Mouse (Mus musculus) CH12.LX (cell line): ENCODE data around the gene Styxl1. TPM values are rescaled to one million over a fixed set of nuclear protein-coding genes. Genes with fewer than 3 reads are reported as not detected.

ENCODE experiments used
- DNase-seq: peaks from one replicate; pipeline ENCODE4 v3.0.0-alpha.2; 2013; ENCODE audit errors: extremely low read depth
- H3K27ac ChIP-seq: 2 replicates; pipeline ENCODE4 v1.5.1; 2012; ENCODE audit warnings: low read depth, mild to moderate bottlenecking, control low read depth, moderate library complexity; ENCODE audit not compliant: insufficient read depth
- H3K27me3 ChIP-seq: replicated peaks from 2 replicates; pipeline ENCODE3; 2012; ENCODE audit warnings: inconsistent platforms
- H3K36me3 ChIP-seq, 2 experiments: replicated peaks in 1 of 2; 2 replicates each; pipeline versions ENCODE3 to v1.6.1; 2012; ENCODE audit warnings: inconsistent platforms in 1 of 2, low read length in 1 of 2, mild to moderate bottlenecking in 1 of 2, mixed read lengths in 1 of 2, moderate library complexity in 1 of 2; ENCODE audit not compliant: control insufficient read depth in 1 of 2, insufficient read depth in 1 of 2
- H3K4me1 ChIP-seq, 2 experiments: 2 replicates each; pipeline ENCODE4 v1.6.1; 2012; ENCODE audit warnings: inconsistent platforms in 1 of 2, moderate library complexity in 1 of 2; ENCODE audit not compliant: insufficient read depth in 2 of 2, control insufficient read depth in 1 of 2
- H3K4me2 ChIP-seq: 2 replicates; pipeline ENCODE4 v1.6.1; 2012; ENCODE audit warnings: low read depth, mild to moderate bottlenecking, control low read depth; ENCODE audit not compliant: poor library complexity, insufficient read depth, severe bottlenecking
- H3K4me3 ChIP-seq, 3 experiments: fragments of 150-350 bp in 1 of 3; sonication (generic) in 1 of 3; replicated peaks in 1 of 3; 2 replicates each; pipeline versions ENCODE3 to v1.5.1; 2011 to 2012; ENCODE audit warnings: low read depth in 2 of 3, low read length in 2 of 3, mild to moderate bottlenecking in 2 of 3, moderate library complexity in 2 of 3, control low read depth in 1 of 3, improper control_type of control experiment in 1 of 3, inconsistent platforms in 1 of 3, mixed read lengths in 1 of 3; ENCODE audit not compliant: poor library complexity in 1 of 3
- H3K79me2 ChIP-seq: replicated peaks from 2 replicates; pipeline ENCODE4 v1.6.1; 2012; ENCODE audit warnings: mild to moderate bottlenecking, moderate library complexity; ENCODE audit not compliant: control insufficient read depth, poor library complexity, insufficient read depth, severe bottlenecking; ENCODE audit errors: extremely low read depth
- H3K9ac ChIP-seq: 2 replicates; pipeline ENCODE4 v1.6.1; 2012; ENCODE audit warnings: low read depth, mild to moderate bottlenecking, control low read depth, moderate library complexity; ENCODE audit not compliant: insufficient read depth
- H3K9me3 ChIP-seq: replicated peaks from 2 replicates; pipeline ENCODE3; 2012; ENCODE audit warnings: low read length, inconsistent platforms, mixed read lengths
- BHLHE40 ChIP-seq: IDR thresholded peaks from 2 replicates; pipeline ENCODE4 v1.6.1; 2011; ENCODE audit warnings: mild to moderate bottlenecking, low read depth, low read length, improper control_type of control experiment
- CHD1 ChIP-seq: IDR thresholded peaks from 2 replicates; pipeline ENCODE4 v1.6.1; 2012; ENCODE audit warnings: low read depth, low read length, improper control_type of control experiment, inconsistent platforms
- CHD2 ChIP-seq: IDR thresholded peaks from 2 replicates; pipeline ENCODE4 v1.6.1; 2011; ENCODE audit warnings: low read length, improper control_type of control experiment
- E2F4 ChIP-seq: IDR thresholded peaks from 2 replicates; pipeline ENCODE4 v1.6.1; 2011; ENCODE audit warnings: low read depth, low read length, improper control_type of control experiment; ENCODE audit not compliant: insufficient replicate concordance
- ETS1 ChIP-seq: conservative IDR thresholded peaks from 2 replicates; pipeline ENCODE4 v1.6.1; 2012; ENCODE audit warnings: low read depth, mild to moderate bottlenecking, inconsistent platforms, low read length, improper control_type of control experiment, moderate library complexity
- JUN ChIP-seq: IDR thresholded peaks from 2 replicates; pipeline ENCODE4 v1.6.1; 2011; ENCODE audit warnings: low read depth, mild to moderate bottlenecking, low read length, improper control_type of control experiment, moderate library complexity; ENCODE audit not compliant: insufficient read depth
- JUND ChIP-seq: conservative IDR thresholded peaks from 2 replicates; pipeline ENCODE4 v1.6.1; 2011; ENCODE audit warnings: low read depth, low read length, improper control_type of control experiment
- KAT2A ChIP-seq: IDR thresholded peaks from 2 replicates; pipeline ENCODE4 v1.6.1; 2012; ENCODE audit warnings: low read length, improper control_type of control experiment, inconsistent platforms; ENCODE audit not compliant: insufficient replicate concordance
- MAFK ChIP-seq: IDR thresholded peaks from 2 replicates; pipeline ENCODE4 v1.6.1; 2011; ENCODE audit warnings: low read length, improper control_type of control experiment; ENCODE audit not compliant: insufficient replicate concordance
- MAX ChIP-seq: IDR thresholded peaks from 2 replicates; pipeline ENCODE4 v1.6.1; 2011; ENCODE audit warnings: low read length, improper control_type of control experiment
- MAZ ChIP-seq: IDR thresholded peaks from 2 replicates; pipeline ENCODE4 v1.6.1; 2012; ENCODE audit warnings: low read depth, mild to moderate bottlenecking, inconsistent platforms, low read length, improper control_type of control experiment, moderate library complexity
- MEF2A ChIP-seq: IDR thresholded peaks from 2 replicates; pipeline ENCODE4 v1.6.1; 2014; ENCODE audit warnings: low read depth, mild to moderate bottlenecking, inconsistent platforms, low read length, improper control_type of control experiment, borderline replicate concordance
- MXI1 ChIP-seq: IDR thresholded peaks from 2 replicates; pipeline ENCODE4 v1.6.1; 2011; ENCODE audit warnings: mild to moderate bottlenecking, low read depth, low read length, improper control_type of control experiment
- NELFE ChIP-seq: IDR thresholded peaks from 2 replicates; pipeline ENCODE4 v1.6.1; 2011; ENCODE audit warnings: low read depth, low read length, improper control_type of control experiment
- NRF1 ChIP-seq: IDR thresholded peaks from 2 replicates; pipeline ENCODE4 v1.6.1; 2014; ENCODE audit warnings: low read depth, mild to moderate bottlenecking, inconsistent platforms, low read length, improper control_type of control experiment, moderate library complexity
- PAX5 ChIP-seq: IDR thresholded peaks from 2 replicates; pipeline ENCODE4 v1.6.1; 2012; ENCODE audit warnings: low read length, inconsistent platforms, mixed read lengths
- RAD21 ChIP-seq: IDR thresholded peaks from 2 replicates; pipeline ENCODE4 v1.6.1; 2011; ENCODE audit warnings: low read depth, mild to moderate bottlenecking, low read length, improper control_type of control experiment, moderate library complexity
- RCOR1 ChIP-seq: conservative IDR thresholded peaks from 2 replicates; pipeline ENCODE4 v1.6.1; 2012; ENCODE audit warnings: low read depth, mild to moderate bottlenecking, inconsistent platforms, low read length, improper control_type of control experiment
- SMC3 ChIP-seq: IDR thresholded peaks from 2 replicates; pipeline ENCODE4 v1.6.1; 2011; ENCODE audit warnings: low read depth, low read length, improper control_type of control experiment
- TBP ChIP-seq: conservative IDR thresholded peaks from 2 replicates; pipeline ENCODE4 v1.6.1; 2011; ENCODE audit warnings: low read depth, low read length, improper control_type of control experiment
- TCF12 ChIP-seq: IDR thresholded peaks from 2 replicates; pipeline ENCODE4 v1.6.1; 2014; ENCODE audit warnings: low read depth, mild to moderate bottlenecking, inconsistent platforms, low read length, improper control_type of control experiment
- UBTF ChIP-seq: IDR thresholded peaks from 2 replicates; pipeline ENCODE4 v1.6.1; 2012; ENCODE audit warnings: low read depth, mild to moderate bottlenecking, inconsistent platforms, low read length, improper control_type of control experiment, moderate library complexity
- ZC3H11A ChIP-seq: IDR thresholded peaks from 2 replicates; pipeline ENCODE4 v1.6.1; 2012; ENCODE audit warnings: low read depth, mild to moderate bottlenecking, inconsistent platforms, low read length, improper control_type of control experiment
- ZKSCAN1 ChIP-seq: IDR thresholded peaks from 2 replicates; pipeline ENCODE4 v1.6.1; 2012; ENCODE audit warnings: low read depth, inconsistent platforms, low read length, improper control_type of control experiment, borderline replicate concordance
- dilution Hi-C: fragments of 300-500 bp; cut with MboI; formaldehyde crosslinking; loops from 2 replicates; pipeline ENCODE4 v1.14.3; 2020; ENCODE audit warnings: low sequenced_read_pairs; ENCODE audit not compliant: extremely low pct_unique_long_range_greater_than_20kb, extremely low pct_ligation_motif_present
- in situ Hi-C: fragments of 300-500 bp; cut with MboI; formaldehyde crosslinking; loops from 3 replicates; pipeline ENCODE4 v1.14.3; 2019; ENCODE audit warnings: low sequenced_read_pairs, low pct_ligation_motif_present, low pct_unique_long_range_greater_than_20kb, mixed read lengths
- polyA plus RNA-seq: library from polyadenylated mRNA; unstranded; fragments of >175 nt; gene quantifications from 2 replicates; pipeline ENCODE4 v1.2.1, GENCODE M21; 2012; ENCODE audit warnings: low read depth; ENCODE audit not compliant: insufficient read length
- total RNA-seq, 2 experiments: library from RNA; depleted of rRNA; stranded (reverse); fragments of 300-350 nt in 1 of 2; fragments of >200 nt in 1 of 2; gene quantifications; 2 replicates each; pipeline ENCODE4 v1.2.3; 2012 to 2014

The Styxl1 gene
- total and polyA plus RNA-seq, 3 experiments: not detected

DNA sequence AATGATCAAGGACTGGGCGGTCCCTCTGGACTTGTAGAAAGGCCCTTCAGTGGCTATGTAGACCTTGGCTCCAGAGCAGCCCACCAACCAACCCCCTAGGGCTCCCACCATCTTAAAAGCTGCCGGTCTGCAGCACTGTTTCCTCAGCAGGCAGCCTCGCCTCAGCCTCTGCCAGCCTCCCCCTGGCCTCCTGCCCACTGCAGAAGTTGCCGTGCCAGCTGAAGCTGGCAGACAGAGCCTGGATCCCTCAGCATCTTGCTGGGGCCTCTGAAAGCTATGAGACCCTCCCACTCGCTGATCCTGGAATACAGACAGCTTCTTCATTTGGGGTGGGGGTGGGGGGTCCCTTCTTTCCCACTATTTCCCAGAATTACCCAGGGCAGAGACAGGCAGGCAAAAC lies 34.8 kb upstream of the Styxl1 start:
- no peak for DNase-seq
- in situ Hi-C loops (no loop called here), dilution Hi-C loops (no loop called here)
- TF ChIP-seq MAZ (no peak), UBTF (no peak), MAX (no peak), MXI1 (no peak), ETS1 (no peak), MEF2A (no peak), E2F4 (no peak), SMC3 (no peak), RCOR1 (no peak), BHLHE40 (no peak), KAT2A (no peak), ZC3H11A (no peak)
- Histone ChIP-seq H3K36me3 (no peaks in the 10 kb centered on the region), H3K27ac (no peak overlapping the region), H3K9ac (no peak overlapping the region), H3K4me2 (no peak overlapping the region), H3K9me3 (no peaks in the 10 kb centered on the region), H3K27me3 (peaks cover 75% of the 10 kb centered on the region), H3K4me1 (no peaks in the 10 kb centered on the region), H3K4me3 (no peak overlapping the region), H3K79me2 (no peaks in the 10 kb centered on the region)

- Histone ChIP-seq H3K9me3 (peaks cover 12% of the 10 kb centered on the region), H3K79me2 (no peaks in the 10 kb centered on the region), H3K9ac (no peak overlapping the region), H3K27me3 (peaks cover 82% of the 10 kb centered on the region)
- TF ChIP-seq JUN (no peak), RAD21 (no peak), TBP (no peak), JUND (no peak), TCF12 (no peak), MXI1 (no peak), MAFK (no peak), KAT2A (no peak), MAZ (no peak), E2F4 (no peak), CHD1 (no peak), BHLHE40 (no peak), ZKSCAN1 (no peak), NRF1 (no peak), CHD2 (no peak), NELFE (no peak), PAX5 (no peak)
- TF ChIP-seq, all 38 proteins: peak for 0
- Histone ChIP-seq H3K4me3 (no peak overlapping the region), H3K4me1 (no peaks in the 10 kb centered on the region; a peak in 1 of 4 replicates), H3K27ac (no peak overlapping the region), H3K4me2 (no peak overlapping the region), H3K36me3 (no peaks in the 10 kb centered on the region)
- in situ Hi-C loops (no loop called here), dilution Hi-C loops (no loop called here)
- DNase-seq: no peak
Observed at GRCm38 (mm10) chr5:135807263-135807637, 29.1 kb upstream of the Styxl1 start.
